Mouse (Mus musculus) kidney, adult 8-10 months (tissue): ENCODE results near the gene Polr2f.
A peak's percentile ranks its signal among the peaks of the same experiment; 100 is the strongest.

ENCODE experiments used
- DNase-seq, 2 experiments: peaks; one replicate each; pipeline ENCODE4 v3.0.0; 2022

Polr2f gene

DNA sequence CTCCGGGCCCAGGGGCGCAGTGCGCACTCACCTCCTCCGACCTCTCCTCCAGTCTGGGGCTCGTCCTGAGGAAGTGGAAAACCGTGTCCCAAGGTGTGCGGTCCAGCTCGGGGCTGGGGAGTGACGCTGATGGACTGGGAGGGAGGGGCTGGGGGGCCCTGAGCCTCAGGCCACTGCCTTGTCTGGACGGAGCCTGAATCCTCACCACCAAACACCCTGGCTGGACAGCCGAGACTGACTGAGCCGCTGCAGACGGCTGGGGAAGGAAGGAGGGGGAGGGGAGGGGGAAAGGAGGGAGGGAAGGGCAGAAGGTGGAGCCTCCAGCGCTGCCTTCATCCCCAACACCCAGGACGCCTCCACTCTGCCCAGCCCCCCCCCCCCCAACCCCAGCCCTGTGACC is 23.4 kb downstream of the Polr2f start:
- no peak for DNase-seq

DNA sequence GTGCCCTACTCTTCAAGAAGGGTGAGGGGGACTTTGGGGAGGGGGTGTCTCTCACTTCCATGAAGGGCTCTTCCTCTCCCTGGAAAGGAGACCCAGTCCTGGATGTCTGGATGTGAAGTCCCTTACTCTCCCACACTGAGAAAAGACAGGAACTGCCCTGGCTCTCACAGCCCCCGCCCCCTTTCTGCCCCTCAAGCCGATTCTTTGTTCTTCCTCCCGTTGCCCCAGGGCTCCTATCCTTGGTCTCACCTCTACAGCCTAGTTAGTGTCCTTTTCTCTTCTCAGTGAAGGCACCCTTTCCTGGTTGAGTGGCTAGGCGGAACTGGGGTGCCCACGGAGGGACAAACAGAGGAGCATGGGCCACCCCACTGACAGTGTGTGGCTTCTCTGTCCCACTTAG is 24.3 kb downstream of the Polr2f start, which contains the start of gene Sox10:
Sox10 (minus strand) TSS at position 101 of the 400 bp plus-strand sequence.
- no peak for DNase-seq

DNA sequence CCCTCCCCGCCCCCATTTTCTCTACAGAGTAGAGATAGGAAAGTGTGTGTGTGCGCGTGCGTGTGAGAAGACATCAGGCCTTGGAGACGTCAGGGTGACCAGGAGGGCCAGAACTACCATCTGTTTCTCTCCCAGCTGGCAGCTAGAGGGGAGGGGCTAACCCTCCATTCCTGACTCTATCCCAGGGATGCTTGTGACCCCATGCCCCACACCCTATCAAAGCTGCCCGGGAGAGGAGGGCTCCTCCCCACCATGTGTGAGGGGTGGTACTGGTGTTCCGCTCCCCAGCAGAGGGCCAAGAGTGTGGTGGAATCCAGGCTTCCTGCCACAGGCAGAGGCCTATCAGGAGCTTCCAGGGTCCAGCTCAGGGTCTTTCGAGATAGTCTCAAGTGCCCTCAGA is 25.9 kb downstream of the Polr2f start:
- DNase-seq = no peak

DNA sequence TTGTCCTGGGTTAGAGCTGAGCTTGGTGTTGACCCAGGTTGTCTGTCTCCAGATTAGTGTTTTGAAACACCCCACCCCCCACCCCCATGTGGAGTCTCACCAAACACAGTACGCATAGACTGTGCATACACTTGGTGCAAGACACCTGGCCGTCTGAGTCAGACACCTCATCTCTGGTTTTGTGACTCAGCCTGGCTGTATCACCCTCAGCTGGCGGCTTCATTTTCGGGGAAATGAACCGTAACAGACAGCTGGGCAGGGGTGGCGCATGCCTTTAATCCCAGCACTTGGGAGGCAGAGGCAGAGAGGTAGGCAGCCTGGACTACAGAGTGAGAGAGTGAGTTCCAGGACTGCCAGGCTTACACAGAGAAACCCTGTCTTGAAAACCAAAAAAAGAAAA is 36.1 kb downstream of the Polr2f start:
- DNase-seq = no peak

DNA sequence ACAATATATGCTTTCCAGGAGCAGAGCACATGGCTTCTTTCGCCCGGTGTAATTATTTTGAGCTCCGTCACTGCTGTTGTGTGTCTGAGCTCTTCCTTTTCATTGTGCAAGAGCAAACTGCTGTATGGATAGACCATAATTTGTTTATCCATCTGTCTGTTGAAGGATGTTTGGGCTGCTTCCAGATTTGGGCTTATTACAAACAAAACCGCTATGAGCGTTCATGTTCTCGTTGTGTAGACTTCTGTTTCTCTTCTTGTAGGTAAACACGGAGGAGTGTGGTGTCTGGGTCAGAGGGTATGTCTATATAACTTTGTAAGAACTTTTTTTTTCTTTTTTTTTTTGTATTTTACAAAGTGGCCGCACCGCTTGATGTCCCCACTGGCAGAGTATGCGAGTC is 44.4 kb downstream of the Polr2f start:
- DNase-seq = no peak

DNA sequence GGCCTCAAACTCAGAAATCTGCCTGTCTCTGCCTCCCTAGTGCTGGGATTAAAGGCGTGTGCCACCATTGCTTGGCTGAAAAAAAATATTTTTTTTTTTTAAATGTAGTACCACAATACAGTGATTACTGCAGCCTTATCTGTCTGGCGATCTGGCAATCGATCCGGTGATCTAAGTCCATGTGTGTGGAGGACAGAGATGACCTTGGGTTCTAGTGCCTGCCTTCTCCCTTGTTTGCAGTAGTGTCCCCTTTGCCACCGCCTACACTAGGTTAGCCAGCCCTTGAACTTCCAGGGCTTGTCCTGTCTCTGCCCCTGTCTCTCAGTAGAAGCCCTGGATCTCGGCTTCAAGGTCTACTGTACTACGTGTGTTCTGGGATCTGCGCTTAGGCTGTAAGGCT is 47.0 kb downstream of the Polr2f start:
- DNase-seq = no peak

DNA sequence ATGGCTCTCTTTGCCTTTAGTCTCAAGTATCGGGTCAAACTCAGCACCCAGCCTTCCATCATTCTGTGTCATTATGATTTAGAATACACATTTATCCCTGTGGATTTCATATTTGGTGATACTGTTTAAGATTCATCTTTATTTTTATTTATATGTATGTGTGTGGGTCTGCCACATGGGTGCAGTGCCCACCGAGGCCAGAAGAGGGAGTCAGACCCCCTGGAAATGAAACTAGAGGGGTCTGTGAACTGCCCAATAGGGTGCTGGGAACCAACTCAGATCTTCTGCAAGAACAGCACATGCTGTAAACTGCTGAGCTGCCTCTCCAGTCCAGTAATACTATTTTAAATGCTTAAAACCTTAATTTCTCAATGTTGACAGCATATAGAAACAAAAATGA is 50.6 kb downstream of the Polr2f start:
- DNase-seq = no peak

DNA sequence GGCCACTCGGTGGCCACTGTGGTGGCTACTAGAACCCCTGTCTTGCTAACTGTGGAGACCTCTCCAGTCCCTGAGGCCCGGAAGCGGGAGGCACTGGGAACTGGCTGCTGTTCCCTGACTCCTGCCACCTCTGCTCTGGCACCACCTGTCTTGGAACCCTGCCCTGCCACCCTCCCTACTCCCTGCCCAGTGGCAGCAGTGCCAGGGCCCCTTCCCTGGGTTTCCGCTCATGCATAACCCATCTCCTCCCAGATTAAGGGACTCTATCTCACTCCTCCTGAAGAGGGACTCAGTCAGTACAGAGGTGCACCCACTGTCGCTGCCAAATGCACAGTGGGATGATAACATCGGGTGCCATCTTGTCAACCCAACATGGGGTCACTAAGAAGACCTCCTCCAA is 51.6 kb downstream of the Polr2f start:
- no peak for DNase-seq

DNA sequence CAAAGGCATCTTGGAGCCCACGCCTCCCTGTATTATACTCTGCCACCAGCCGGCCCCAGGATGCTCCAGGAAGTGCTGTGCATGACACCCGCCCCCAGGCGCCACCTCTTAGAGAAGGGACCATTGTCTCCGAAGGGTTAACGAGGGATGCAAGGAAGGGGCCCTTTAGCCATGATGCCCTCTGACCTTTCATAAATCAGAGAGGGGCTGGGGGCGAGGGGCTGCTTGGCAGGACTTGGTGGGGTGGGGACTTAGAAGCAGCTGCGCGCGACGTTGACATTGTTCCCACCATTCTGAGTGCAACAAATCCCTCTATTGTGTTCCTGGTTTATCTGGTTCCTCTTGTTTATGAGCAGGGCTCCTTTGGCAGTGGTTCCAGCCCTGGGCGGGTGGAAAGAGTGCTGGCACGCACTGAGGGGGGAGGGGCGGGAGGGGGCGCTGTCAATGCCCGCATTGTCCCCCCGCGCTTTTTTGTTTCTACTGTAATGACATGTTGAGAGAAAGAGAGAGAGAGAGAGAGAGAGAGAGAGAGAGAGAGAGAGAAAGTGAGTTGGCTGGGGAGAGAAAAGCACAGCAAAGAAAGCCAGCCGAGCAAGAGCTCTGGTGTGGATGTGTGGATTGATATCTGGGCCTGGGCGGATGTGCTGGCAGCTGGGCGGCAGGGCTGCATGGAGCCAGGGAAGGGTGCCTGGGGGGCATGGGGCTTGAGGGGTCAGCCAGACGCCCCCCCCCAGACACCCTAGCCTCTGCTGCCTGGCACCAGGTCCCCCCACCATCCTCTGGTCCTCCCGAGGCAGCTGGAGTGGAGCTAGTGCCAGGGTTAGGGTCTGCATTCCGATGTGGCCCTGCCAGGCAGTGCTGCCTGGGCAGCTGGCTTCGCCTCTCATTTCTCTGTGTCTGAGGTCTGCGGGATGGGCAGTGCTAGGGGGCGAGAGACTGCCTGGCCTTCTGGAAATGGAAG is 52.4 kb downstream of the Polr2f start:
- DNase-seq = no peak

DNA sequence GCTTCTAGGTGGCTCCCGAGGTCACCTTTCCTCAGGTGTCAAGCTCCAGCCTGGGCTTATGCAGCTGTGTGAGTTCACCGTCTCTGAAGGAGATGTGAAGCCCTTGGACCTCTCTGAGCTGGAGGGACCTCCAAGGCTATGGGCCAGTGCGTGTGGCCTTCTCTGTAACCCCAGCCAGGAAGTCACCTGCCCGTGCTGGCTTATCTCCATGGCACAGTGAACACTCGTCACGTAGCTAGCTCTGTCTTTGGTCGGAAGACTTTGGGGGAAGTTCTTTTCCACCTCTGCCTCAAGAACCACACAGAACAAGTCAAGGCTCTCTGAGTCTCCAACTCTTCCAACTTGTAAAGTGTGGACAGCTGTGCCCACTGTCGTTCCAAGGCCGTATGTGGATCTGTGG is 53.2 kb downstream of the Polr2f start:
- no peak for DNase-seq

DNA sequence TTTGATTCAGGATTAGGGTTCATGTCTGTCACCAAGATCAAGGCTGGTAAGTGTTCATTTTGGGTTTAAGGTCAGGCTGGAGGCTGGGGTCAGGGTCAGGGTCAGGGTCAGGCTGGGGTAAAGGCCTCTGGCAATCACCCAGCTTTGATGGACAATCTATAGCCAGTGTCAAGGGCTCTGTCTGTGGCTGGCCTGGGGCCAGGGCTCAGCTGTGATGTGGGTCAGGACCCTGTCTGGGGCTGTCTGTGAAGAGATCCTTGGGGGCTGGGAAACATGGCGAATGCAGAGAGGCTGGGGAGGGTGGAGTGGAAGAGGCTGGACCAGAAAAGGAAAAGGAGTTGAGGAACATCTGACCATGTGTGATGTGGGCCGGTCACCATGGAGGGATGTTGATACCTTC is 54.1 kb downstream of the Polr2f start:
- DNase-seq = no peak

DNA sequence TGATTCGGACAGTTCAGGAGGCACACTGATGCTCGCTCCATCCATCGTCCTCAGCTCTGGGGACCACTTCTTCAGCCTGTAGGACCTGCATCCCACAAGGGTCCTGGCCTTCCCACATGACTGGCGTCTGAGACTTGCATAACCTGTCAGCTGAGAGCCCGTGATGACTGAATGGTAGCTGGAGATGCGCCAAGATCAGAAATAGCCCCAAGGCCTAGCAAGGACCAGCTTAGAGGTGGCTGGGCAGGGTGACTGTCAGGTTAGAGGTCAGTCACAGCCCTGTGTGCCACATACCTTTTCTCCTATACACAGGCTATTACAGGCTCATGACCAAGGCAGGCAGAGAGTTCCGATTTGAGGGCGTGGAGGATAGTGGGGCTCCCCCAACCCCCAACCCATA is 54.7 kb downstream of the Polr2f start:
- peak; percentile 12 to 28 for DNase-seq

DNA sequence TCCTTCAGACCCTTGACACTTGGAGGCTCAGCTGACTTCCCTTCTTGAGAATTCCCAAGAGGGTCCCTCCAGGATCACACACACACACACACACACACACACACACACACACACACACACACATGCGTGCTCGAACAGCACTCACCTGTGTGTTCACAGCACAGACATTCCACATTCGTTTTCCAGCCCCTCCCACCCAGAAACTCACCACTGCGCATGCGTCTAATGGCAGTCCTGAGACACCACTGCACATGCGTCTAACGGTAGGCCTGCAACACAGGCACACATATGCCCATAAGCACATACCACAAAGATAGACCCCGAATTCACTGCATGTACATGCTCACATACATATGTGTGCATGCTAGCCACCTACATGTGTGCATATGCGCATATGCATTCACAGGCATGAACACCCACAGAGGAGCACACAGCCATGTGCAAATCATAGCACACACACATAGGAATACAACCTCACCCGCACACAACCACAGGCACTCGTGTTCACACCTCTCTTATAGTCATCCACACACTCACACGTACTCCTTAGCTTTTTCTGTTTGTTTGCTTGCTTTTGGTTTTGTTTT is 58.7 kb downstream of the Polr2f start:
- DNase-seq = no peak
